Mouse (Mus musculus): ENCODE measurements around the gene Rgs3.

Rgs3 gene

GRCm38 (mm10) chr4:62660554-62660864 is 100.9 kb downstream of the Rgs3 start:
- peak; percentile 80 for DNase-seq

GRCm38 (mm10) chr4:62661311-62661849 is 101.7 kb downstream of the Rgs3 start:
- DNase-seq, result peak; percentile 51

- peak; percentile 49 for DNase-seq
Measured at GRCm38 (mm10) chr4:62663348-62663747, 103.7 kb downstream of the Rgs3 start.

- no peak for DNase-seq
Measured at GRCm38 (mm10) chr4:62665842-62666241, 106.2 kb downstream of the Rgs3 start.

- DNase-seq, result no peak
Measured at GRCm38 (mm10) chr4:62668666-62669065, 109.0 kb downstream of the Rgs3 start.

GRCm38 (mm10) chr4:62669094-62670071 is 109.7 kb downstream of the Rgs3 start:
- DNase-seq, result peak; percentile 77

- no peak for DNase-seq
Measured at GRCm38 (mm10) chr4:62673531-62674030, 113.9 kb downstream of the Rgs3 start.

- peak; percentile 46 for DNase-seq
Measured at GRCm38 (mm10) chr4:62674031-62674995, 114.7 kb downstream of the Rgs3 start.

- DNase-seq, result no peak
Measured at GRCm38 (mm10) chr4:62675394-62675793, 115.7 kb downstream of the Rgs3 start.

GRCm38 (mm10) chr4:62677047-62677737 is 117.5 kb downstream of the Rgs3 start:
- DNase-seq, result peak; percentile 53

- DNase-seq, result no peak
Measured at GRCm38 (mm10) chr4:62679157-62679556, 119.5 kb downstream of the Rgs3 start.

GRCm38 (mm10) chr4:62681467-62681866 is 121.8 kb downstream of the Rgs3 start:
- DNase-seq, result no peak

- DNase-seq, result no peak
Measured at GRCm38 (mm10) chr4:62682371-62682770, 122.7 kb downstream of the Rgs3 start.

- no peak for DNase-seq
Measured at GRCm38 (mm10) chr4:62683148-62683547, 123.5 kb downstream of the Rgs3 start.

GRCm38 (mm10) chr4:62684351-62684750 is 124.7 kb downstream of the Rgs3 start:
- peak; percentile 90 for DNase-seq

- no peak for DNase-seq
Measured at GRCm38 (mm10) chr4:62685268-62685667, 125.6 kb downstream of the Rgs3 start.

- DNase-seq, result no peak
Measured at GRCm38 (mm10) chr4:62686769-62687168, 127.1 kb downstream of the Rgs3 start.

GRCm38 (mm10) chr4:62688142-62688541 is 128.5 kb downstream of the Rgs3 start:
- DNase-seq, result no peak

GRCm38 (mm10) chr4:62690997-62691396 is 131.3 kb downstream of the Rgs3 start:
- DNase-seq, result no peak

- no peak for DNase-seq
Measured at GRCm38 (mm10) chr4:62691625-62692024, 132.0 kb downstream of the Rgs3 start.

- DNase-seq, result peak; percentile 75
Measured at GRCm38 (mm10) chr4:62693839-62694238, 134.2 kb downstream of the Rgs3 start.

GRCm38 (mm10) chr4:62694703-62695439 is 135.2 kb downstream of the Rgs3 start:
- no peak for DNase-seq

All from lung, postnatal 10 days (tissue).